Mouse (Mus musculus): ENCODE results near the gene Fer1l4.

DNA sequence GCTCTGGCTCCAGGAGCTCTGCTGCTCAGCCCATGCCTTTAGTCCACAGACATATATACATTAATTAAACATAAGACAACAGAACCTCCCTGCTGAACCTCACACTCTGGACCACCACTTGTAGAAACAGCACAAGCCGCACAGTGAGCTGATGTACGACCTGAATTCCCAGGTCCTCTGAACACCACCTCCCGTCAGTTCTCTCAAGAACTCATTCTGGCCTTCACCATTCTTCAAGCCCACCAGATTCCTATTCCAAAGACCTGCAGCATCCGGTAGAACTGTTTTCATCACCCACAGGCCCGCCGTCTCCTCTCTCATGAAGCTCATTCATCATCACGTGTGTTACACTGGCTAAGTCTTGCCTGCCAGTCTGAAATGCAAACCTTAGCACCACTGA, 27.6 kb upstream of the Fer1l4 start:
- TF ChIP-seq POLR2A (IDR thresholded peaks at IDR 0.05; ENCODE audit: insufficient read depth, low read length), result no peak
- TF ChIP-seq CTCF (IDR thresholded peaks at IDR 0.05; ENCODE audit: low read depth, low read length), result no peak
- no peak for TF ChIP-seq EP300 (IDR thresholded peaks at IDR 0.05; ENCODE audit: insufficient read depth, low read depth, low read length)
